Mouse (Mus musculus): ENCODE measurements around the gene Map2k7. TPM values are rescaled to one million over a fixed set of nuclear protein-coding genes. Genes with fewer than 3 reads are reported as not detected.
"Not testable (repeated sequence)": the region's sequence is repeated elsewhere in the genome, so short reads cannot be mapped to it uniquely, and the experiment has no call there.

The Map2k7 gene
- total RNA-seq, 2 experiments from 2014 or later: 86.2 to 96.6 TPM

- no peak for TF ChIP-seq CTCF (IDR thresholded peaks at IDR 0.05)
- intact Hi-C loops (cut with DNase I): loop anchor here (5.0 kb wide), 2 partner anchors 119 to 359 kb away; partner anchors contain the start of gene Zfp958
Measured at GRCm38 (mm10) chr8:4252934-4253841, 14.6 kb downstream of the Map2k7 start, which contains the start of gene Snapc2. Gene Snapc2 (plus strand): TSS chr8:4253080.

GRCm38 (mm10) chr8:4254001-4254400 lies 15.5 kb downstream of the Map2k7 start:
- peak; percentile 50 for TF ChIP-seq CTCF (IDR thresholded peaks at IDR 0.05)
- peak; percentile 64 for DNase-seq

More at GRCm38 (mm10) chr8:4252934-4253841, 14.6 kb downstream of the Map2k7 start, which contains the start of gene Snapc2:
- H3K4me3 ChIP-seq: peak within 1 kb of the TSS; percentile 78
- H3K27ac ChIP-seq: peak within 1 kb of the TSS; percentile 95
- peak; percentile 97 for DNase-seq

GRCm38 (mm10) chr8:4255471-4255870 lies 16.9 kb downstream of the Map2k7 start:
- H3K27ac ChIP-seq; intact Hi-C loops (cut with DNase I); H3K4me3 ChIP-seq; DNase-seq: not testable (repeated sequence)

More at GRCm38 (mm10) chr8:4254001-4254400, 15.5 kb downstream of the Map2k7 start:
- Histone ChIP-seq H3K27ac (0 out of 2 replicates have a peak overlapping the region, but pooled peaks have one; percentile 95), H3K4me3 (peak overlapping the region; percentile 78)
- intact Hi-C loops (cut with DNase I): loop anchor here (5.0 kb wide), 2 partner anchors 118 to 358 kb away; partner anchors contain the start of gene Zfp958

- no peak for DNase-seq
- Histone ChIP-seq H3K4me3 (no peak overlapping the region), H3K27ac (no peak overlapping the region)
- TF ChIP-seq CTCF (IDR thresholded peaks at IDR 0.05): no peak
- intact Hi-C loops (cut with DNase I): no loop called here
Measured at GRCm38 (mm10) chr8:4256911-4257310, 18.4 kb downstream of the Map2k7 start.

- intact Hi-C loops (cut with DNase I): no loop called here
- H3K27ac ChIP-seq: no peak overlapping the region
- H3K4me3 ChIP-seq: no peak overlapping the region
- DNase-seq: no peak
- TF ChIP-seq CTCF (IDR thresholded peaks at IDR 0.05): no peak
Measured at GRCm38 (mm10) chr8:4257350-4257749, 18.8 kb downstream of the Map2k7 start.

- Histone ChIP-seq H3K27ac (peak overlapping the region; percentile 16; the same call in 1 of the 2 replicates), H3K4me3 (peak overlapping the region; percentile 73)
- TF ChIP-seq CTCF (IDR thresholded peaks at IDR 0.05): peak; percentile 81
- DNase-seq: peak; percentile 71
- intact Hi-C loops (cut with DNase I): no loop called here
Measured at GRCm38 (mm10) chr8:4258233-4258632, 19.7 kb downstream of the Map2k7 start.

GRCm38 (mm10) chr8:4258678-4259077 lies 20.1 kb downstream of the Map2k7 start:
- intact Hi-C loops (cut with DNase I): no loop called here
- Histone ChIP-seq H3K4me3 (peak overlapping the region; percentile 73), H3K27ac (peak overlapping the region; percentile 16; the same call in 1 of the 2 replicates)
- peak; percentile 38 for DNase-seq
- no peak for TF ChIP-seq CTCF (IDR thresholded peaks at IDR 0.05)

- Histone ChIP-seq H3K4me3 (peak within 1 kb of the TSS; percentile 73), H3K27ac (peak within 1 kb of the TSS; percentile 53)
- intact Hi-C loops (cut with DNase I): no loop called here
- no peak for TF ChIP-seq CTCF (IDR thresholded peaks at IDR 0.05)
- DNase-seq: peak; percentile 96
Measured at GRCm38 (mm10) chr8:4259125-4259804, 20.7 kb downstream of the Map2k7 start, which contains the start of gene Ctxn1. Gene Ctxn1 (minus strand): TSS chr8:4259274.

GRCm38 (mm10) chr8:4259805-4260170 lies 21.2 kb downstream of the Map2k7 start:
- DNase-seq: no peak
- H3K4me3 ChIP-seq: no peak overlapping the region; the same call in 1 of the 2 replicates
- intact Hi-C loops (cut with DNase I): loop anchor here (2.0 kb wide), 1 partner anchor 15 kb away; the partner anchor contains the start of gene Timm44
- H3K27ac ChIP-seq: peak overlapping the region; percentile 53; the same call in 1 of the 2 replicates
- TF ChIP-seq CTCF (IDR thresholded peaks at IDR 0.05): no peak

GRCm38 (mm10) chr8:4263105-4263791 lies 24.7 kb downstream of the Map2k7 start:
- intact Hi-C loops (cut with DNase I): no loop called here
- no peak overlapping the region for H3K27ac ChIP-seq
- no peak overlapping the region for H3K4me3 ChIP-seq
- DNase-seq: no peak
- TF ChIP-seq CTCF (IDR thresholded peaks at IDR 0.05): no peak

GRCm38 (mm10) chr8:4265160-4265914 lies 26.8 kb downstream of the Map2k7 start:
- H3K4me3 ChIP-seq: no peak overlapping the region
- TF ChIP-seq CTCF (IDR thresholded peaks at IDR 0.05): no peak
- H3K27ac ChIP-seq: no peak overlapping the region
- no peak for DNase-seq
- intact Hi-C loops (cut with DNase I): no loop called here
